Mouse (Mus musculus) frontal cortex, postnatal 25 days (tissue): ENCODE measurements at regions not wholly inside any gene's neighbourhood (a gene's known extent, or its start where the extent isn't known, plus 50 kb on each side); places are given as distances from the start of the nearest gene placed in this dataset.

Source experiments
- DNase-seq, 2 experiments: peaks; one replicate each; pipeline ENCODE4 v3.0.0; 2022; ENCODE audit warnings: low spot score in 2 of 2

GRCm38 (mm10) chr7:72592110-72592509, 285.7 kb upstream of the Mctp2 start:
- no peak for DNase-seq

GRCm38 (mm10) chr7:72592649-72593048, 286.2 kb upstream of the Mctp2 start:
- DNase-seq = no peak

- DNase-seq = no peak
Measured at GRCm38 (mm10) chr7:72593259-72593658, 286.9 kb upstream of the Mctp2 start.

- DNase-seq = no peak
Measured at GRCm38 (mm10) chr7:72594741-72595140, 288.3 kb upstream of the Mctp2 start.

GRCm38 (mm10) chr7:72596985-72597384, 290.6 kb upstream of the Mctp2 start:
- DNase-seq = no peak

- no peak for DNase-seq
Measured at GRCm38 (mm10) chr7:72601933-72602332, 295.5 kb upstream of the Mctp2 start.

GRCm38 (mm10) chr7:72609791-72610190, 303.4 kb upstream of the Mctp2 start:
- no peak for DNase-seq

GRCm38 (mm10) chr7:72615232-72615631, 308.8 kb upstream of the Mctp2 start:
- DNase-seq = no peak

- DNase-seq = no peak
Measured at GRCm38 (mm10) chr7:72627369-72627768, 321.0 kb upstream of the Mctp2 start.

GRCm38 (mm10) chr7:72639566-72639965, 333.2 kb upstream of the Mctp2 start:
- DNase-seq = no peak

- DNase-seq = no peak
Measured at GRCm38 (mm10) chr7:72675018-72675417, 368.6 kb upstream of the Mctp2 start.

GRCm38 (mm10) chr7:72685803-72686202, 379.4 kb upstream of the Mctp2 start:
- no peak for DNase-seq

GRCm38 (mm10) chr7:72687356-72687755, 380.9 kb upstream of the Mctp2 start:
- DNase-seq = no peak

GRCm38 (mm10) chr7:72691396-72691795, 385.0 kb upstream of the Mctp2 start:
- DNase-seq = no peak

GRCm38 (mm10) chr7:72691859-72692258, 385.5 kb upstream of the Mctp2 start:
- DNase-seq = no peak

GRCm38 (mm10) chr7:72696736-72697135, 390.3 kb upstream of the Mctp2 start:
- no peak for DNase-seq

- DNase-seq = no peak
Measured at GRCm38 (mm10) chr7:72703652-72704341, 397.4 kb upstream of the Mctp2 start.

GRCm38 (mm10) chr7:72711193-72712131, 405.1 kb upstream of the Mctp2 start:
- no peak for DNase-seq

- no peak for DNase-seq
Measured at GRCm38 (mm10) chr7:72715401-72715800, 409.0 kb upstream of the Mctp2 start.

GRCm38 (mm10) chr7:72716051-72716450, 409.6 kb upstream of the Mctp2 start:
- DNase-seq = no peak

- DNase-seq = no peak
Measured at GRCm38 (mm10) chr7:72726214-72726854, 419.9 kb upstream of the Mctp2 start.

GRCm38 (mm10) chr7:72737792-72738191, 431.4 kb upstream of the Mctp2 start:
- DNase-seq = no peak
